Mouse (Mus musculus) lung, embryonic 16.5 days (tissue): Measurements from ENCODE around the gene Uqcr11. TPM values are rescaled to one million over a fixed set of nuclear protein-coding genes. Genes with fewer than 3 reads are reported as not detected.

Experiments
- ATAC-seq: fragments of 200-750 bp; cut with Nextera tagmentation; 2 replicates; pipeline ENCODE4 v1.8.0; 2017; ENCODE audit warnings: low read depth, mild to moderate bottlenecking, moderate library complexity
- H3K27ac ChIP-seq: fragments of 300-500 bp; sonication (generic); 2 replicates; pipeline ENCODE4 v1.5.1; 2014; ENCODE audit warnings: mild to moderate bottlenecking, control low read depth, low read length
- H3K27me3 ChIP-seq: fragments of 300-500 bp; sonication (generic); 2 replicates; pipeline ENCODE4 v1.6.1; 2014; ENCODE audit warnings: low read depth, low read length, mixed read lengths; ENCODE audit not compliant: control insufficient read depth, insufficient read depth
- H3K36me3 ChIP-seq: fragments of 300-500 bp; sonication (generic); 2 replicates; pipeline ENCODE4 v1.6.1; 2014; ENCODE audit warnings: low read length; ENCODE audit not compliant: control insufficient read depth, insufficient read depth
- H3K4me1 ChIP-seq: fragments of 300-500 bp; sonication (generic); replicated peaks from 2 replicates; pipeline ENCODE4 v1.6.1; 2014; ENCODE audit warnings: low read length, mixed read lengths; ENCODE audit not compliant: control insufficient read depth, insufficient read depth
- H3K4me2 ChIP-seq: fragments of 300-500 bp; sonication (generic); 2 replicates; pipeline ENCODE4 v1.6.1; 2014; ENCODE audit warnings: low read depth, low read length, control low read depth
- H3K4me3 ChIP-seq: fragments of 300-500 bp; sonication (generic); 2 replicates; pipeline ENCODE4 v1.5.1; 2014; ENCODE audit warnings: mild to moderate bottlenecking, low read length, control low read depth
- H3K9ac ChIP-seq: fragments of 300-500 bp; sonication (generic); 2 replicates; pipeline ENCODE4 v1.6.1; 2014; ENCODE audit warnings: low read length, control low read depth
- H3K9me3 ChIP-seq: fragments of 300-500 bp; sonication (generic); 2 replicates; pipeline ENCODE4 v1.6.1; 2016; ENCODE audit warnings: low read length; ENCODE audit not compliant: control insufficient read depth
- WGBS: fragments of 180-500 bp; shearing (Covaris S2); extraction: QIAGEN DNeasy Blood & Tissue Kit; methylation state at CpG from one replicate; pipeline ENCODE4 v1.1.7; 2014; 5-methylcytosine and 5-hydroxymethylcytosine counted together
- polyA plus RNA-seq: library from polyadenylated mRNA; unstranded; fragments of >200 nt; fragmentation: Nextera tagmentation; extraction: Ambion mirVana; gene quantifications from 2 replicates; pipeline ENCODE4 v1.2.1, GENCODE M21; 2015

Uqcr11 gene
- polyA plus RNA-seq, 1 experiment from 2014 or later: 618 TPM

DNA sequence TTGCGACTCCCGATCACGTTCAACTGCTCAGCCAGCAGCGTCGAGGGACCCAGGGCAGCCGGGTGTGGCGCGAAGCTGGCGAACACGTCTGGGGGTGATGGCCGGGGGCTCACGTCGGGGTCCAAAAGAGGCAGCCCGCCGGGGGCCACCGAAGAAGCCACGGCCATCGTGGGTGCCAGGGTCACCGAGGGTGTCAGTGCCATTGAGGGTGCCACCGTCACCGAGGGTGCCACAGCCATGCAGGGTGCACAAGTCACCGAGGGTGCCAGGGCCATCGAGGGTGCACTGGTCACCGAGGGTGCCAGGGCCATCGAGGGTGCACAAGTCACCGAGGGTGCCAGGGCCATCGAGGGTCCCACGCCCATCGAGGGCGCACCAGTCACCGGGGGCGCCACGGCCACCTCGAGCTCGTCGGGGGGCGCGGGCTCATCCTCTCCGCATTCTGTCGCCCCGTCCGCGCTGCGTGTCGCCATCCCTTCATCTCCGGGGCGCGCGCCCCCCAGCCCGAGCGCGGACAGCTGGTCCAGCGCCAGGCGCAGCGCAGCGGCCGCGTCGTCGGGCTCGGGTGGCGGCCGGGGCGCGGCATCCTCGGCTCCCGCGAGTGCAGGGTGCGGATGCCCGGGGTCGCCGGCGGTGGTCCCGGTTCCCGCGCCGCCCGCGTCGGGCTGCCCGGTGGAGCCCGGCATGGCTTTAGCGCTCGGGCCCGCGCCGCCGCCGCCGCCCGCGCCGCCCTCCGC is 19.7 kb downstream of the Uqcr11 start:
- Histone ChIP-seq H3K27ac (peak overlapping the region; percentile 92), H3K27me3 (no peaks in the 10 kb centered on the region), H3K4me1 (peaks cover 29% of the 10 kb centered on the region), H3K9me3 (no peaks in the 10 kb centered on the region), H3K36me3 (peaks cover 18% of the 10 kb centered on the region), H3K9ac (peak overlapping the region; percentile 87), H3K4me2 (peak overlapping the region; percentile 85), H3K4me3 (peak overlapping the region; percentile 84)
- ATAC-seq: peak; percentile 18
- WGBS: under 1% methylated on average over 53 of the region's 94 CpGs

- WGBS: under 1% methylated on average over 34 of the region's 34 CpGs
- peak overlapping the region; percentile 85 for H3K4me2 ChIP-seq
- peaks cover 19% of the 10 kb centered on the region for H3K36me3 ChIP-seq
- H3K27me3 ChIP-seq: no peaks in the 10 kb centered on the region
- H3K9ac ChIP-seq: peak overlapping the region; percentile 87
- H3K4me3 ChIP-seq: peak overlapping the region; percentile 84
- peak overlapping the region; percentile 92 for H3K27ac ChIP-seq
- peak; percentile 55 for ATAC-seq
- no peaks in the 10 kb centered on the region for H3K9me3 ChIP-seq
- H3K4me1 ChIP-seq: peaks cover 29% of the 10 kb centered on the region
Observed at GRCm38 (mm10) chr10:80385811-80386734, 20.6 kb downstream of the Uqcr11 start.

DNA sequence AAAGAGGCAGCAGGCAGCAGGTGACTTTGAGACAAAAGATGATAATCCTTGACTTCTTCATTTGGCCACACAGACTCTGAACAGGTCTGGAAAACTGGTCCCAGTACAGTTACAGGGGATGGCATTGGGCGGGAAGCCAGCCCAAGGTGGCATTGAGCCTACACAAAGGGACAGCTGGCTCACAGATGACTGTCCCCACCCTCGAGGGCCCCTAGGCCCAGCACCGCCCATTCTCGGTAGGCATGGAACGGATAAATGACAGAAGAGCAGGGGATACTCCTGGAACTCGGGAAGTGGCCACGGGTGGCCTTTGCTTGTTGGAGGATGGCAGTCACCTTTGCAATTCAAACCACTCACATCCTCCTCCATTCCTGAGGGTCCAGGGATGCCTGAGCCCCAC is 21.3 kb downstream of the Uqcr11 start:
- ATAC-seq: no peak

DNA sequence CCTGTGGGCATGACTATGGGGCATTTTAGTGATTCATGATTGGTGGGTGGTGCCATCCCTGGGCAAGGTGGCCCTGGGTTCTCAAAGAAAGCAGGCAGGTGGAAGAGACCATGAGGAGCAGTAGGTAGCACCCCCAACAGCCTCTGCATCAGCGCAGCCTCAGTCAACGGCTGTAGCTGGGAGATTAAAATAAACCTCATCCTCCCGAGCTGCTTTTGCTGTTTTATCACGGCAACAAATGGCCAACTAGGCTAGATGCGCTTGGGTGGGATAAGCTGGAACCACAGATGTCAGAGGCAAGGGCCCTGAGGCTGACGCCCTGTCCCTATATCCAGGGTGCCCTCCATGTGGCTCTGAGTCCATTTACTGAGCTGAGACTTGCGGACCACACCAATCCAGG is 21.9 kb downstream of the Uqcr11 start:
- Histone ChIP-seq H3K4me2 (peak overlapping the region; percentile 85), H3K4me3 (peak overlapping the region; percentile 84), H3K9me3 (no peaks in the 10 kb centered on the region), H3K4me1 (peaks cover 29% of the 10 kb centered on the region), H3K27me3 (no peaks in the 10 kb centered on the region), H3K27ac (no peak overlapping the region), H3K36me3 (peaks cover 19% of the 10 kb centered on the region), H3K9ac (peak overlapping the region; percentile 87; the same call in 1 of the 2 replicates)
- no peak for ATAC-seq
- 68% methylated on average over 7 of the region's 7 CpGs for WGBS

More for the DNA sequence above, 21.3 kb downstream of the Uqcr11 start:
- 22% methylated on average over 7 of the region's 7 CpGs for WGBS
- H3K36me3 ChIP-seq: peaks cover 19% of the 10 kb centered on the region
- peak overlapping the region; percentile 92; the same call in 1 of the 2 replicates for H3K27ac ChIP-seq
- H3K27me3 ChIP-seq: no peaks in the 10 kb centered on the region
- H3K9ac ChIP-seq: peak overlapping the region; percentile 87
- peak overlapping the region; percentile 85 for H3K4me2 ChIP-seq
- H3K9me3 ChIP-seq: no peaks in the 10 kb centered on the region
- H3K4me1 ChIP-seq: peaks cover 29% of the 10 kb centered on the region
- peak overlapping the region; percentile 84 for H3K4me3 ChIP-seq

GRCm38 (mm10) chr10:80384115-80384639 is 22.5 kb downstream of the Uqcr11 start:
- WGBS: 85% methylated on average over 4 of the region's 4 CpGs
- H3K27ac ChIP-seq: no peak overlapping the region
- H3K36me3 ChIP-seq: peaks cover 19% of the 10 kb centered on the region
- H3K27me3 ChIP-seq: no peaks in the 10 kb centered on the region
- no peak for ATAC-seq
- H3K4me2 ChIP-seq: peak overlapping the region; percentile 85; the same call in 1 of the 2 replicates
- no peak overlapping the region for H3K9ac ChIP-seq
- no peak overlapping the region for H3K4me3 ChIP-seq
- H3K4me1 ChIP-seq: peaks cover 29% of the 10 kb centered on the region
- no peaks in the 10 kb centered on the region for H3K9me3 ChIP-seq

- H3K9me3 ChIP-seq: no peaks in the 10 kb centered on the region
- no peak overlapping the region for H3K4me3 ChIP-seq
- 49% methylated on average over 4 of the region's 4 CpGs for WGBS
- H3K4me2 ChIP-seq: no peak overlapping the region
- H3K27me3 ChIP-seq: no peaks in the 10 kb centered on the region
- H3K4me1 ChIP-seq: peaks cover 26% of the 10 kb centered on the region
- no peak for ATAC-seq
- no peak overlapping the region for H3K9ac ChIP-seq
- H3K36me3 ChIP-seq: peaks cover 19% of the 10 kb centered on the region
- no peak overlapping the region for H3K27ac ChIP-seq
Observed at GRCm38 (mm10) chr10:80383431-80383830, 23.2 kb downstream of the Uqcr11 start.

DNA sequence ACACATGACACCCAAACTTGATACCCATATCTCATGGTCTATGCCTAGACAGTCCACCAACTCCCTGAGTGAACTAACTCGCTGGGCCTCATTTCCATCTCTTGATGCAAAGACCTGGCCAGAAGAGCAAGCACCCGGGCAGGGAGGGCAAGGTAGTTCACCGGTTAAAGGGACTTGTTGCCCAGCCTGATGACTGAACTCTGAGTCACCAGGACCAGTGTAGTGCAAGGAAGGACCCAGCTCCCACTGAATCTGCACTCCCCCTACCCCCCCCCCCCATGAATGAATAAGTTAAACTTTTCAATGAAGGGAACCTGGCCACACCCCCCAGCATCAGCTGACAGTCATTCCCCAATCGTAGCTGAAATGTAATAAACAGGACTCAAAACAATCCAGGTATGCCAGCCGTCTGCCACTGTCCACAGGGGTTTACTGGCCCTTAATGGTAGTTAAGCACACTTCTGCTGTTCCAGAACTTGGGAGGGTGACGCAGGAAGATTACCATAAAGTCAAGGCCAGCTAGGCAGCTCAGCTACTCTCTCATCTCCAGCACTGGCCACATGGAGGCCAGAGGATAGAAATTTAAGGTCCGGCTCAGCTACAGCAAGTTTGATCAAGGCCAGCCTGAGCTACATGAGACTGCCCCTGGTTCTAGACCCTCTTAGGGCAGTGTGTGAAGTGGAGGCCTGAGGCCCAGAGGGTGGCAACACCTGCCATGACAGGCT is 23.8 kb downstream of the Uqcr11 start:
- Histone ChIP-seq H3K27ac (no peak overlapping the region), H3K9ac (no peak overlapping the region), H3K36me3 (peaks cover 19% of the 10 kb centered on the region), H3K9me3 (no peaks in the 10 kb centered on the region), H3K4me1 (peaks cover 20% of the 10 kb centered on the region), H3K4me3 (no peak overlapping the region), H3K4me2 (no peak overlapping the region), H3K27me3 (no peaks in the 10 kb centered on the region)
- no peak for ATAC-seq
- WGBS: 79% methylated on average over 7 of the region's 7 CpGs

DNA sequence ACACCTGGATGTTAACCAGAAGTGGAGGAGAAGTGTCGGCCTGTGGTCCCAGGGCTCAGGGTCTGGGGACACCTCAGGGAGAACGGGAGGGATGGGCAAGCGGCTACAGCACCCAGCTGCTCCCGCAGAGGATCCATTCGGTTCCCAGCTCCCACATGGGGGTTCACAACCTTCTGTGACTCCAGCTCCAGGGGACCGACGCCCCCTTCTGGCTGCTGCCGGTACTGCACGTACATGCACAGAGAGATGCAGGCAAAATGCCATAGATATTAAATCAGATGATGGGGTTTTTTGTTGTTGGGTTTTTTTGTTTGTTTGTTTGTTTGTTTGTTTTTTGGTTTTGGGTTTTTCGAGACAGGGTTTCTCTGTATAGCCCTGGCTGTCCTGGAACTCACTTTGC is 28.9 kb downstream of the Uqcr11 start:
- Histone ChIP-seq H3K9ac (no peak overlapping the region), H3K36me3 (peaks cover 19% of the 10 kb centered on the region), H3K9me3 (no peaks in the 10 kb centered on the region), H3K4me3 (no peak overlapping the region), H3K4me1 (no peaks in the 10 kb centered on the region), H3K27me3 (no peaks in the 10 kb centered on the region), H3K27ac (no peak overlapping the region), H3K4me2 (no peak overlapping the region)
- WGBS: 49% methylated on average over 10 of the region's 10 CpGs
- no peak for ATAC-seq
